Comparison of ENCODE assay signal across 8 mouse cellular contexts in genomic region chr1:151342968-151343367, GRCm38 (mm10). TPM values are rescaled to one million over a fixed set of nuclear protein-coding genes. Genes with fewer than 3 reads are reported as not detected.
A peak's percentile ranks its signal among the peaks of the same experiment; 100 is the strongest.
DNase-seq lines count a peak whose midpoint lies in the region; ATAC-seq and TF ChIP-seq lines count a peak whose summit lies in the region.

No protein-coding gene starts in this region.

- peak overlapping the region; percentile 81 for H3K4me3 ChIP-seq in liver, adult 2 months (ENCODE audit: insufficient read depth, low read depth, low read length)
- no peak overlapping the region for H3K4me3 ChIP-seq in forebrain, embryonic 12.5 days (replicated peaks)
- peak overlapping the region; percentile 85 for H3K4me3 ChIP-seq in intestine, embryonic 16.5 days (ENCODE audit: low read length)
- H3K4me3 ChIP-seq in lung, embryonic 15.5 days, result 0 out of 2 replicates have a peak overlapping the region, but pooled peaks have one; percentile 0
- H3K4me3 ChIP-seq in stomach, embryonic 16.5 days (replicated peaks; ENCODE audit: low read length), result peak overlapping the region; percentile 89

- H3K27ac ChIP-seq in liver, adult 2 months (replicated peaks; ENCODE audit: insufficient read depth, low read depth, low read length), result peak overlapping the region; percentile 96
- H3K27ac ChIP-seq in forebrain, embryonic 12.5 days, result no peak overlapping the region
- peak overlapping the region; percentile 93 for H3K27ac ChIP-seq in intestine, embryonic 16.5 days (ENCODE audit: low read length)
- H3K27ac ChIP-seq in lung, embryonic 15.5 days, result peak overlapping the region; percentile 86
- H3K27ac ChIP-seq in stomach, embryonic 16.5 days (ENCODE audit: low read length), result peak overlapping the region; percentile 92

- peaks cover 22% of the 10 kb centered on the region for H3K4me1 ChIP-seq in liver, adult 2 months (ENCODE audit: control insufficient read depth, insufficient read depth, low read length)
- peaks cover 32% of the 10 kb centered on the region for H3K4me1 ChIP-seq in forebrain, embryonic 12.5 days
- peaks cover 7% of the 10 kb centered on the region for H3K4me1 ChIP-seq in intestine, embryonic 16.5 days (ENCODE audit: control insufficient read depth, insufficient read depth, low read length)
- H3K4me1 ChIP-seq in lung, embryonic 15.5 days, result peaks cover 52% of the 10 kb centered on the region; the same call in 1 of the 2 replicates
- peaks cover 22% of the 10 kb centered on the region for H3K4me1 ChIP-seq in stomach, embryonic 16.5 days (ENCODE audit: control insufficient read depth, insufficient read depth, low read length)

- H3K79me2 ChIP-seq in liver, adult 2 months (ENCODE audit: control insufficient read depth, insufficient read depth, low read length), result peaks cover 14% of the 10 kb centered on the region; the same call in 1 of the 2 replicates

- H3K4me2 ChIP-seq in forebrain, embryonic 12.5 days, result 0 out of 2 replicates have a peak overlapping the region, but pooled peaks have one; percentile 62
- H3K4me2 ChIP-seq in intestine, embryonic 16.5 days (ENCODE audit: low read depth, low read length), result peak overlapping the region; percentile 67
- peak overlapping the region; percentile 90 for H3K4me2 ChIP-seq in lung, embryonic 15.5 days
- H3K4me2 ChIP-seq in stomach, embryonic 16.5 days (ENCODE audit: low read depth, low read length), result peak overlapping the region; percentile 83

- H3K27me3 ChIP-seq in liver, adult 2 months (ENCODE audit: control insufficient read depth, insufficient read depth, low read length), result no peaks in the 10 kb centered on the region
- H3K27me3 ChIP-seq in forebrain, embryonic 12.5 days, result no peaks in the 10 kb centered on the region
- no peaks in the 10 kb centered on the region for H3K27me3 ChIP-seq in intestine, embryonic 16.5 days (replicated peaks; ENCODE audit: control insufficient read depth, insufficient read depth, low read length)
- H3K27me3 ChIP-seq in lung, embryonic 15.5 days, result no peaks in the 10 kb centered on the region
- H3K27me3 ChIP-seq in stomach, embryonic 16.5 days (ENCODE audit: control insufficient read depth, insufficient read depth, low read length), result no peaks in the 10 kb centered on the region

- H3K36me3 ChIP-seq in liver, adult 2 months (ENCODE audit: control insufficient read depth, insufficient read depth, low read length), result no peaks in the 10 kb centered on the region
- H3K36me3 ChIP-seq in forebrain, embryonic 12.5 days (replicated peaks), result no peaks in the 10 kb centered on the region
- no peaks in the 10 kb centered on the region for H3K36me3 ChIP-seq in intestine, embryonic 16.5 days (ENCODE audit: control insufficient read depth, insufficient read depth, low read length)
- no peaks in the 10 kb centered on the region for H3K36me3 ChIP-seq in lung, embryonic 15.5 days
- no peaks in the 10 kb centered on the region for H3K36me3 ChIP-seq in stomach, embryonic 16.5 days (ENCODE audit: control insufficient read depth, insufficient read depth, low read length)

- no peak for TF ChIP-seq CTCF in liver, adult 2 months (IDR thresholded peaks at IDR 0.05; ENCODE audit: low read depth, low read length)

- no peaks in the 10 kb centered on the region for H3K9me3 ChIP-seq in forebrain, embryonic 12.5 days
- no peaks in the 10 kb centered on the region for H3K9me3 ChIP-seq in intestine, embryonic 16.5 days (ENCODE audit: control insufficient read depth, low read length)
- H3K9me3 ChIP-seq in lung, embryonic 15.5 days, result no peaks in the 10 kb centered on the region
- H3K9me3 ChIP-seq in stomach, embryonic 16.5 days (replicated peaks; ENCODE audit: control insufficient read depth, low read length), result no peaks in the 10 kb centered on the region

- no peak for TF ChIP-seq POLR2A in liver, adult 2 months (IDR thresholded peaks at IDR 0.05; ENCODE audit: extremely low read depth, insufficient read depth, low read length)

- H3K9ac ChIP-seq in liver, adult 2 months (ENCODE audit: low read depth, low read length), result peak overlapping the region; percentile 63
- no peak overlapping the region for H3K9ac ChIP-seq in forebrain, embryonic 12.5 days
- peak overlapping the region; percentile 70 for H3K9ac ChIP-seq in intestine, embryonic 16.5 days (ENCODE audit: low read depth, low read length)
- H3K9ac ChIP-seq in lung, embryonic 15.5 days, result peak overlapping the region; percentile 1; the same call in 1 of the 2 replicates
- no peak overlapping the region for H3K9ac ChIP-seq in stomach, embryonic 16.5 days (ENCODE audit: low read length)

- no peak for ATAC-seq in forebrain, embryonic 12.5 days (ENCODE audit: low FRiP score)
- ATAC-seq in intestine, embryonic 16.5 days, result no peak
- no peak for ATAC-seq in lung, embryonic 15.5 days (ENCODE audit: borderline replicate concordance, extremely low read depth, low FRiP score, low TSS enrichment)
- ATAC-seq in stomach, embryonic 16.5 days (ENCODE audit: insufficient read depth, low FRiP score), result no peak

- 2% methylated on average over 6 of the region's 6 CpGs for WGBS in liver, adult 2 months
- 35% methylated on average over 6 of the region's 6 CpGs for WGBS in forebrain, embryonic 12.5 days
- 23% methylated on average over 6 of the region's 6 CpGs for WGBS in intestine, embryonic 16.5 days
- 16% methylated on average over 6 of the region's 6 CpGs for WGBS in lung, embryonic 15.5 days
- 28% methylated on average over 6 of the region's 6 CpGs for WGBS in stomach, embryonic 16.5 days

- DNase-seq in liver, adult 2 months (ENCODE audit: extremely low read depth, low read depth, low spot score), result peak; percentile 77
- DNase-seq in liver, result no peak
- no peak for DNase-seq in right cerebral cortex, postnatal 10 days (ENCODE audit: low spot score in 2 of 2)
- no peak for DNase-seq in thymus, postnatal 25 days

RNA-seq across cellular contexts. Expression of gene Ivns1abp, which starts 1.3 kb away (rescaled TPM):
- 105 and 111 TPM in 2 replicates for total RNA-seq in liver, adult 2 months (2014; rRNA removed)
- 11.4 and 16.7 TPM in 2 replicates for polyA plus RNA-seq in liver, adult 2 months (2012; rRNA removed)
- 446 and 474 TPM in 2 replicates for polyA plus RNA-seq in forebrain, embryonic 12.5 days (2016; fragmentation: Nextera tagmentation; extraction: Ambion mirVana)
- polyA plus RNA-seq in intestine, embryonic 16.5 days (2015; fragmentation: Nextera tagmentation; extraction: Ambion mirVana), result 331 and 345 TPM in 2 replicates
- polyA plus RNA-seq in lung, embryonic 15.5 days (2015; fragmentation: Nextera tagmentation; extraction: Ambion mirVana), result 236 and 242 TPM in 2 replicates
- polyA plus RNA-seq in stomach, embryonic 16.5 days (2015; fragmentation: Nextera tagmentation; extraction: Ambion mirVana), result 215 and 222 TPM in 2 replicates

Comparison
In these comparisons a context has a peak if more than half of its experiments do, and no peak if none do; other contexts are left out.
1. H3K9ac ChIP-seq: peak in liver, adult 2 months (single experiment), intestine, embryonic 16.5 days (single experiment) and lung, embryonic 15.5 days (single experiment); none in forebrain, embryonic 12.5 days (single experiment) and stomach, embryonic 16.5 days (single experiment).
2. RNA of gene Ivns1abp, which starts 1.3 kb away (polyA plus RNA-seq): 446 to 474 TPM in forebrain, embryonic 12.5 days, 331 to 345 TPM in intestine, embryonic 16.5 days, 236 to 242 TPM in lung, embryonic 15.5 days and 215 to 222 TPM in stomach, embryonic 16.5 days; 11.4 to 16.7 TPM in liver, adult 2 months; every median in the first group is over 10 times any median in the second.
3. Peak in every context shown above with its lines, with median percentiles within 50 percentile points of each other: H3K4me2 ChIP-seq.